Mouse (Mus musculus) kidney, adult 9 months (tissue): ENCODE measurements at regions not wholly inside any gene's neighbourhood (a gene's known extent, or its start where the extent isn't known, plus 50 kb on each side); places are given as distances from the start of the nearest gene placed in this dataset.
A peak's percentile ranks its signal among the peaks of the same experiment; 100 is the strongest.

Experiments used
- DNase-seq: peaks from one replicate; pipeline ENCODE4 v3.0.0; 2022

DNA sequence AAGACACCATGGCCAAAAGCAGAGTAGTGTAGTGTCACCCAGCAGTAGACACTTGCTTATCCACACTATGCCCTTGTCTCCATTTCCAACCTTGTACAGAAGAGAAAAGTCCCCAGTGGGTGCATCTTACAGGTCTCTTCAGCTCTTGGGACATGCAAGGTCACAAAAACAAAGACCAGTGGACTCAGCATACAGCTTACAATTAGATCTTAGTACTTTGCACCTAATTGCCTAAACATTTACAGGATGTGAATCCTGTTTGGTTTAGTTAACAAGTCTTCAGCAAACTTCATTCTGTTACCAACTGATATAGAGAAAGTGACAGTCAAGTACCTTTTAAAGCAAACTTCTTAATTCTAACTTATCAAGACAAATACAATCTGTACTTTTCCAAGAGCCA lies 87.4 kb downstream of the Scgb2b26 start:
- peak; percentile 80 for DNase-seq

DNA sequence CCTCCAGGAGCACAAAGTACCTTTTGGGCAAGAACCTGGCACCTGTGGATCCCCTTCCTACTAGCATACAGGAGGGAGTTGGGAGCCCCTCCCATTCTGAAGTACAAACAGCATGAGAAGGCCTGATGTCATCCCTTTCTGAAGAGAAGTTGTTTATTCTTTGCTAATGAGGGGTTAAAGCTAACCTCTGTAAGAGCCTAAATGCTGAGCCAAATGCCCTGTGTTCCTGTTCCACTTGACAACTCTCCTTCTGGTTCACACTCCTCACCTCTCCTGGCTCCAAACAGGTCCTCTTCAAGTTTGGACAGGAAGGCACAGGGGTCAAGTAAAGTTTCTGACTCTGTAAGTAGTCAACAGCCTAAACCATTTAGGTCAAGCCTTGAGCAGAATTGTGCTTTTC lies 89.9 kb downstream of the Scgb2b26 start:
- DNase-seq = peak; percentile 82
